Mouse (Mus musculus) heart, postnatal 0 days (tissue): ENCODE results near the gene Ifi208. TPM values are rescaled to one million over a fixed set of nuclear protein-coding genes. Genes with fewer than 3 reads are reported as not detected.
"Not testable (repeated sequence)": the region's sequence is repeated elsewhere in the genome, so short reads cannot be mapped to it uniquely, and the experiment has no call there.

Experiments
- ATAC-seq: fragments of 200-750 bp; cut with Nextera tagmentation; 2 replicates; pipeline ENCODE4 v1.8.0; 2017; ENCODE audit warnings: low read depth, moderate number of reproducible peaks, moderate library complexity; ENCODE audit not compliant: insufficient read depth
- DNase-seq: peaks from one replicate; pipeline ENCODE4 v3.0.0-alpha.2; 2016; ENCODE audit warnings: low spot score
- H3K27ac ChIP-seq: fragments of 300-500 bp; sonication (generic); 2 replicates; pipeline ENCODE4 v1.5.1; 2014; ENCODE audit warnings: low read depth, mild to moderate bottlenecking
- H3K27me3 ChIP-seq: fragments of 300-500 bp; sonication (generic); 2 replicates; pipeline ENCODE4 v1.6.1; 2014; ENCODE audit warnings: low read length, mixed read lengths; ENCODE audit not compliant: control insufficient read depth, insufficient read depth
- H3K36me3 ChIP-seq: fragments of 300-500 bp; sonication (generic); replicated peaks from 2 replicates; pipeline ENCODE4 v1.6.1; 2014; ENCODE audit warnings: low read length, mixed read lengths; ENCODE audit not compliant: control insufficient read depth, insufficient read depth
- H3K4me1 ChIP-seq: fragments of 300-500 bp; sonication (generic); 2 replicates; pipeline ENCODE4 v1.6.1; 2014; ENCODE audit warnings: antibody characterized with exemption; ENCODE audit not compliant: control insufficient read depth, insufficient read depth
- H3K4me2 ChIP-seq: fragments of 300-500 bp; sonication (generic); 2 replicates; pipeline ENCODE4 v1.6.1; 2014; ENCODE audit warnings: low read depth, mild to moderate bottlenecking, low read length, moderate library complexity
- H3K4me3 ChIP-seq: fragments of 300-500 bp; sonication (generic); 2 replicates; pipeline ENCODE4 v1.5.1; 2014; ENCODE audit warnings: low read depth, low read length
- H3K9ac ChIP-seq: fragments of 300-500 bp; sonication (generic); replicated peaks from 2 replicates; pipeline ENCODE4 v1.6.1; 2014; ENCODE audit warnings: low read depth, low read length, mixed read lengths
- H3K9me3 ChIP-seq: fragments of 300-500 bp; sonication (generic); replicated peaks from 2 replicates; pipeline ENCODE4 v1.6.1; 2016; ENCODE audit warnings: low read length; ENCODE audit not compliant: control insufficient read depth
- CTCF ChIP-seq: IDR thresholded peaks from 2 replicates; pipeline ENCODE4 v1.5.1; 2016; ENCODE audit warnings: antibody characterized with exemption, control low read depth, low read depth
- EP300 ChIP-seq: IDR thresholded peaks from 2 replicates; pipeline ENCODE4 v1.6.1; 2016; ENCODE audit warnings: antibody characterized with exemption, low read depth
- WGBS: fragments of 180-500 bp; shearing (Covaris S2); extraction: QIAGEN DNeasy Blood & Tissue Kit; methylation state at CpG from one replicate; pipeline ENCODE4 v1.1.7; 2014; 5-methylcytosine and 5-hydroxymethylcytosine counted together
- polyA plus RNA-seq: library from polyadenylated mRNA; unstranded; fragments of >200 nt; fragmentation: Nextera tagmentation; extraction: Ambion mirVana; gene quantifications from 2 replicates; pipeline ENCODE4 v1.2.1, GENCODE M21; 2015
- total RNA-seq: library from RNA; depleted of rRNA; stranded (reverse); fragments of >200 nt; gene quantifications from 2 replicates; pipeline ENCODE4 v1.2.3, GENCODE M21; 2014; ENCODE audit warnings: low replicate concordance

The Ifi208 gene
- total and polyA plus RNA-seq, 2 experiments from 2014 or later: not detected

GRCm38 (mm10) chr1:173645393-173645792 is 28.1 kb upstream of the Ifi208 start:
- TF ChIP-seq CTCF (no peak), EP300 (no peak)

DNA sequence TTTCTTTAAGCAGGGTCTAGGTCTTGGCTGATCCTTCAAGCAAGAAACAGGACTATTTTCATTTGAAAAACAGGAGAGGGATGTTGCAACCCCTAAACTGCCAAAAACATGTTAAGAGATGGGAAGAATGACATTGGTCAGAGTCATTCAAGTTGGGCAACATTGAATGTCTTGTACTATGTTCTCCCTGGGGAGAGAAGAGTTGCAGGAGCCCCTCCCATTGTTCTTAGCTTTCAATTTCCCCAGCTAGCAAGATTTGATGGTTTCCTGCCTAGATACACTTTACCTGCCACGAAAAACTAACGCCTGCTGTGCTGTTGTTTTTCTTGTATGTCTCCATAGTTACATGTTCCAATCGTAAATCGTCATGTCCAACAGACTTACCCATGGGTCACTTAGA is 15.5 kb upstream of the Ifi208 start:
- Histone ChIP-seq H3K4me3 (no peak overlapping the region), H3K4me1 (no peaks in the 10 kb centered on the region), H3K27me3 (no peaks in the 10 kb centered on the region), H3K9me3 (no peaks in the 10 kb centered on the region), H3K36me3 (no peaks in the 10 kb centered on the region), H3K9ac (no peak overlapping the region), H3K27ac (no peak overlapping the region), H3K4me2 (no peak overlapping the region)
- DNase-seq (no peak), ATAC-seq (no peak)
- no peak for TF ChIP-seq CTCF
- no peak for TF ChIP-seq EP300
- WGBS: 62% methylated on average over 4 of the region's 4 CpGs

More at GRCm38 (mm10) chr1:173645393-173645792, 28.1 kb upstream of the Ifi208 start:
- 69% methylated on average over 2 of the region's 2 CpGs for WGBS
- Histone ChIP-seq H3K4me2 (no peak overlapping the region), H3K27ac (no peak overlapping the region), H3K9ac (no peak overlapping the region), H3K27me3 (no peaks in the 10 kb centered on the region), H3K4me3 (no peak overlapping the region), H3K4me1 (no peaks in the 10 kb centered on the region), H3K9me3 (no peaks in the 10 kb centered on the region), H3K36me3 (no peaks in the 10 kb centered on the region)
- no peak for ATAC-seq
- DNase-seq: no peak

GRCm38 (mm10) chr1:173678605-173679004 is 5.1 kb downstream of the Ifi208 start:
- not testable (repeated sequence) for H3K27ac ChIP-seq, DNase-seq, H3K9me3 ChIP-seq, ATAC-seq, H3K4me1 ChIP-seq, H3K27me3 ChIP-seq, H3K4me3 ChIP-seq, H3K4me2 ChIP-seq, H3K36me3 ChIP-seq, H3K9ac ChIP-seq
- 50% methylated on average over 1 of the region's 1 CpGs for WGBS

DNA sequence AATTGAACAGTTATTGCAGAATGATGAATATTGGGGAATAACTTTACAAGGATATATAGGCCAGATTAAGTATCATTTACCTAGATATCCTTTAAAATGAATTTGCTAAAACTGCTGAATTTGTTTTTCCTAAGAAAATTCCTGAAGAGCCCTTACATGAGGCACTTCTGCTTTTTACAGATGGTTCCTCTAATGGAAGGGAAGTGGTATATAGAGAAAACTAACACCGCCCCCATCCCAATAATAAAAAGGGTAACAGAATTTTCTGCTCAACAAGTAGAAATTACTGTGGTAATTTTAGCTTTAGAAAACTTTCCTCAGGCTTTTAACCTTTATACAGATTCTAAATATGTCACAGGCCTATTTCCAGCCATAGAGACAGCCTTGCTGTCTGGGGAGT is 20.8 kb downstream of the Ifi208 start:
- H3K36me3 ChIP-seq: no peaks in the 10 kb centered on the region
- H3K4me3 ChIP-seq: no peak overlapping the region
- ATAC-seq: no peak
- no peak for DNase-seq
- TF ChIP-seq EP300 (no peak), CTCF (no peak)
- no peaks in the 10 kb centered on the region for H3K4me1 ChIP-seq
- H3K4me2 ChIP-seq: no peak overlapping the region
- 82% methylated on average over 1 of the region's 1 CpGs for WGBS
- H3K9me3 ChIP-seq: no peaks in the 10 kb centered on the region
- H3K27me3 ChIP-seq: no peaks in the 10 kb centered on the region
- no peak overlapping the region for H3K9ac ChIP-seq
- no peak overlapping the region for H3K27ac ChIP-seq

- Histone ChIP-seq H3K4me1 (no peaks in the 10 kb centered on the region), H3K9me3 (no peaks in the 10 kb centered on the region), H3K27ac (no peak overlapping the region), H3K9ac (no peak overlapping the region), H3K4me2 (no peak overlapping the region), H3K4me3 (no peak overlapping the region), H3K36me3 (no peaks in the 10 kb centered on the region), H3K27me3 (no peaks in the 10 kb centered on the region)
- DNase-seq (peak; percentile 8), ATAC-seq (no peak)
- WGBS: 10% methylated on average over 7 of the region's 7 CpGs
- TF ChIP-seq EP300: no peak
Observed at GRCm38 (mm10) chr1:173733219-173733618, 59.7 kb downstream of the Ifi208 start.

- 80% methylated on average over 4 of the region's 4 CpGs for WGBS
- H3K36me3 ChIP-seq, ATAC-seq: not testable (repeated sequence)
Observed at GRCm38 (mm10) chr1:173735015-173735414, 61.5 kb downstream of the Ifi208 start.

More at GRCm38 (mm10) chr1:173735015-173735414, 61.5 kb downstream of the Ifi208 start:
- H3K9ac ChIP-seq, H3K4me3 ChIP-seq, H3K27me3 ChIP-seq, H3K4me2 ChIP-seq, H3K9me3 ChIP-seq, H3K4me1 ChIP-seq, H3K27ac ChIP-seq, DNase-seq: not testable (repeated sequence)
